ENCODE assay signal across 14 mouse cellular contexts in genomic region chr1:87605296-87605695, GRCm38 (mm10). TPM values are rescaled to one million over a fixed set of nuclear protein-coding genes. Genes with fewer than 3 reads are reported as not detected.
"Had no signal": no experiment of that assay in that cellular context is flagged by ENCODE, and none has a peak within 500 bp of the region (broad histone marks: within the 10 kb centered on the region; RNA-seq: fewer than 3 reads in every experiment).

No protein-coding gene starts in this region.

- H3K4me3 ChIP-seq: limb, embryonic 10.5 days; liver, embryonic 15.5 days; midbrain, embryonic 10.5 days; myocyte; neural tube, embryonic 15.5 days; stomach, embryonic 15.5 days had no signal

- H3K4me1 ChIP-seq: limb, embryonic 10.5 days; neural tube, embryonic 15.5 days; stomach, embryonic 15.5 days had no signal

- H3K27ac ChIP-seq: limb, embryonic 10.5 days; liver, embryonic 15.5 days; midbrain, embryonic 10.5 days; neural tube, embryonic 15.5 days; stomach, embryonic 15.5 days had no signal

- DNase-seq: kidney, adult 8-10 months; kidney, postnatal 25 days; lung, adult 2 months; lung, postnatal 36 days; midbrain, embryonic 14.5 days; thymus, postnatal 4 days had no signal

RNA-seq across cellular contexts. Expression of gene Ngef, which starts 31.6 kb away (rescaled TPM):
- total RNA-seq: megakaryocyte progenitor cell, adult 5-6 weeks had no signal
- polyA plus RNA-seq: inflammation-experienced regulatory T-cells, adult 6 months had no signal
